Mouse (Mus musculus): ENCODE results near the gene Ankrd63. TPM values are rescaled to one million over a fixed set of nuclear protein-coding genes. Genes with fewer than 3 reads are reported as not detected.

The Ankrd63 gene
- total and polyA plus RNA-seq, 3 experiments, result 0.08 to 0.53 TPM; not detected in 1

DNA sequence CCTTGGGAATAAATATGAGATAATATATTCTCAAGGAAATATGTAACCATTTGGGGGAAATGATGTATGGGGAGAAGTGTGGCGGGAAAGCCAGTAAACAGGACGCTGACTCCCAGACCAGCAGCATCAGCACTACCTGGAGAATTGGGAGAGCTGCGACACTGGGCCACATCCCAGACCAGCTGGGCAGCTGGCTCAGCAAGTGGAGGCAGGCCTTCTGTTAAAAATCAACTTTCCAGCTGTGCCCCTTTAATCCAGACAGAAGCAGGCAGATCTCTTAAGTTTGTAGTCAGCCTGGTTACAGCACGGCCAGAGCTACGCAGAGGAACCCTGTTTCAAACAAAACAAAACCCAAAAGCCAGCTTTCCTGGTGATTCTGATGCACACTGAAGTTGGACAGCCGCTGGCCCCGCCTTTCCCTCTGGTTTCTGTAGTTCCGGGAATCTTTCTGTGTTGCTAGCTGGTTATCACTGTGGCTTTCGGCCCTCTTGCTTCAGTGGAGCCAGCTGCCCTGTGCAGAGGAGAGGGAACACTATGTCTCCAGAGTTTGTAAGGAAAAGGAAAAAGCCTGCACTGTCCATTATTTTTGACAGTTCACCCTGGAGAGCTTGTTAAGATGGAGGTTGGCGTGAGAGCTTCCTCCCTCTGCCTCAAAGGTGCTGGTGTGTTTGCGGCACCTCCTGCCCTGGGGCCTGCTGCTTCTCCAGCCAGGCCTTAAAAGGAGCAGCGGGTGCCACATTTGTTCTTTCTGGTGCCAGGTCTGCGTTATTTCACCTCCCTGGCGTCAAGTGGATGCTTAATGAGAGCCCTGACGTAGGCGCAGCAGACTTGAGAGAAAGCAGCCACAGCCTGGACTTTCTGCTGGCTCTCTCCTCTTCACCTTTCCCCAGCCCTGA lies 48.4 kb upstream of the Ankrd63 start:
- peaks cover 3 to 30% of the 10 kb centered on the region in 2 experiments; a peak in 3 of 4 replicates for H3K36me3 ChIP-seq (ENCODE audit: control insufficient read depth in 1 of 2, insufficient read depth in 2 of 2, low read length in 2 of 2)
- peak; percentile 36 for DNase-seq (ENCODE audit: low read depth, low spot score)
- no peaks in the 10 kb centered on the region for H3K9me3 ChIP-seq (replicated peaks; ENCODE audit: insufficient read depth, low read length)
- TF ChIP-seq MEF2A (IDR thresholded peaks at IDR 0.05; ENCODE audit: extremely low read depth, insufficient replicate concordance, low read depth, low read length, poor library complexity, severe bottlenecking) (no peak), MYC (IDR thresholded peaks at IDR 0.05; ENCODE audit: low read depth, low read length) (no peak), E2F4 (IDR thresholded peaks at IDR 0.05; ENCODE audit: borderline replicate concordance, low read depth, low read length) (no peak), HCFC1 (IDR thresholded peaks at IDR 0.05; ENCODE audit: low read depth, low read length) (no peak), SIN3A (IDR thresholded peaks at IDR 0.05; ENCODE audit: low read length) (no peak), SMC3 (IDR thresholded peaks at IDR 0.05; ENCODE audit: low read depth, low read length) (no peak), NRF1 (IDR thresholded peaks at IDR 0.05; ENCODE audit: insufficient read depth, low read depth, low read length, poor library complexity, severe bottlenecking) (no peak), GABPA (IDR thresholded peaks at IDR 0.05; ENCODE audit: low read depth, low read length) (no peak), TAL1 (IDR thresholded peaks at IDR 0.05; ENCODE audit: low read length) (no peak), MAZ (IDR thresholded peaks at IDR 0.05; ENCODE audit: low read depth, low read length) (no peak), CTCF (IDR thresholded peaks at IDR 0.05 in 2 of 3, conservative IDR thresholded peaks at IDR 0.05 in 1 of 3; ENCODE audit: control insufficient read depth in 1 of 3, insufficient read depth in 1 of 3, low read depth in 2 of 3, low read length in 3 of 3, poor library complexity in 1 of 3, severe bottlenecking in 1 of 3) (no peak), USF1 (IDR thresholded peaks at IDR 0.05; ENCODE audit: low read depth, low read length) (no peak), EP300 (IDR thresholded peaks at IDR 0.05; ENCODE audit: low read depth in 1 of 2, low read length in 2 of 2) (no peak), ZNF384 (IDR thresholded peaks at IDR 0.05; ENCODE audit: low read depth, low read length) (no peak), GATA1 (IDR thresholded peaks at IDR 0.05; ENCODE audit: low read depth, low read length) (no peak), KAT2A (conservative IDR thresholded peaks at IDR 0.05; ENCODE audit: low read depth, low read length) (no peak), ETS1 (IDR thresholded peaks at IDR 0.05; ENCODE audit: low read depth, low read length) (no peak), NELFE (IDR thresholded peaks at IDR 0.05; ENCODE audit: low read depth, low read length) (no peak)
- peaks cover 4 to 16% of the 10 kb centered on the region in 2 experiments for H3K4me1 ChIP-seq (ENCODE audit: control insufficient read depth in 1 of 2, insufficient read depth in 2 of 2, low read length in 2 of 2)
- peaks cover 10% of the 10 kb centered on the region for H3K79me2 ChIP-seq (ENCODE audit: control insufficient read depth, insufficient read depth, low read length, poor library complexity)
- H3K27ac ChIP-seq (ENCODE audit: control insufficient read depth, low read depth, low read length), result peak overlapping the region; percentile 82
- no peaks in the 10 kb centered on the region for H3K27me3 ChIP-seq (ENCODE audit: control insufficient read depth in 1 of 2, insufficient read depth in 2 of 2, low read length in 2 of 2)
- H3K4me3 ChIP-seq (ENCODE audit: control insufficient read depth in 1 of 2, insufficient read depth in 1 of 2, low read depth in 2 of 2, low read length in 2 of 2), result no peak overlapping the region
- H3K9ac ChIP-seq (ENCODE audit: control insufficient read depth, low read depth, low read length, poor library complexity, severe bottlenecking), result peak overlapping the region; percentile 27

DNA sequence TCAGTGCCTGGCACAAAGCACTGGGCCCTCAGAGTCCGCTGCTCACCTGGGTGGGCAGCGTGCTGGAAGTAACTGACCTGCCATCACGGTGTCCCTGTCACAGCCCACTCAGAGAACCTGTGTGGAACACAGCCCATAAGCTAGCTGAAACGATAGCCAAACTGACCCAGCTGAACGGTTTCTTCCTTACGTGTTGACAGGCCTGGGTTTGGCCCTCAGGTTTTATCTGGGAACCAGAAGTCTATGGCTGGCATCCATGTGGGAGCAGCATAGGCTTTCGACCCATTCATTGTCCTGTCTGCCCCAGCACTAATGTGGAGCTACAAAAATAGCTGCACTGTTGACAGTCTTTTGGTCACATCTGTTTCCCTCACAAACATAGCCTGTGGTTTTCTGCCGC lies 46.7 kb upstream of the Ankrd63 start:
- DNase-seq (ENCODE audit: low read depth, low spot score), result no peak
- Histone ChIP-seq H3K4me3 (ENCODE audit: control insufficient read depth in 1 of 2, insufficient read depth in 1 of 2, low read depth in 2 of 2, low read length in 2 of 2) (no peak overlapping the region), H3K27me3 (ENCODE audit: control insufficient read depth in 1 of 2, insufficient read depth in 2 of 2, low read length in 2 of 2) (no peaks in the 10 kb centered on the region), H3K4me1 (ENCODE audit: control insufficient read depth in 1 of 2, insufficient read depth in 2 of 2, low read length in 2 of 2) (peaks cover 4 to 16% of the 10 kb centered on the region in 2 experiments), H3K9me3 (replicated peaks; ENCODE audit: insufficient read depth, low read length) (no peaks in the 10 kb centered on the region), H3K9ac (ENCODE audit: control insufficient read depth, low read depth, low read length, poor library complexity, severe bottlenecking) (no peak overlapping the region), H3K27ac (ENCODE audit: control insufficient read depth, low read depth, low read length) (no peak overlapping the region), H3K79me2 (ENCODE audit: control insufficient read depth, insufficient read depth, low read length, poor library complexity) (peaks cover 25% of the 10 kb centered on the region), H3K36me3 (ENCODE audit: control insufficient read depth in 1 of 2, insufficient read depth in 2 of 2, low read length in 2 of 2) (peaks cover 3 to 30% of the 10 kb centered on the region in 2 experiments; a peak in 3 of 4 replicates)
- TF ChIP-seq CTCF (IDR thresholded peaks at IDR 0.05 in 2 of 3, conservative IDR thresholded peaks at IDR 0.05 in 1 of 3; ENCODE audit: control insufficient read depth in 1 of 3, insufficient read depth in 1 of 3, low read depth in 2 of 3, low read length in 3 of 3, poor library complexity in 1 of 3, severe bottlenecking in 1 of 3), result no peak
- TF ChIP-seq MEF2A (IDR thresholded peaks at IDR 0.05; ENCODE audit: extremely low read depth, insufficient replicate concordance, low read depth, low read length, poor library complexity, severe bottlenecking), result no peak
- no peak for TF ChIP-seq ZMIZ1 (IDR thresholded peaks at IDR 0.05; ENCODE audit: low read depth, low read length)
- TF ChIP-seq MAZ (IDR thresholded peaks at IDR 0.05; ENCODE audit: low read depth, low read length), result no peak
- TF ChIP-seq E2F4 (IDR thresholded peaks at IDR 0.05; ENCODE audit: borderline replicate concordance, low read depth, low read length), result no peak
- TF ChIP-seq POLR2AphosphoS2 (IDR thresholded peaks at IDR 0.05; ENCODE audit: low read length), result no peak
- TF ChIP-seq ZKSCAN1 (IDR thresholded peaks at IDR 0.05; ENCODE audit: low read depth, low read length), result no peak
- TF ChIP-seq MAFK (IDR thresholded peaks at IDR 0.05; ENCODE audit: borderline replicate concordance, low read depth, low read length), result no peak
- TF ChIP-seq GATA1 (IDR thresholded peaks at IDR 0.05; ENCODE audit: low read depth, low read length), result no peak
- no peak for TF ChIP-seq EP300 (IDR thresholded peaks at IDR 0.05; ENCODE audit: low read depth in 1 of 2, low read length in 2 of 2)
- no peak for TF ChIP-seq SIN3A (IDR thresholded peaks at IDR 0.05; ENCODE audit: low read length)
- TF ChIP-seq SMC3 (IDR thresholded peaks at IDR 0.05; ENCODE audit: low read depth, low read length), result no peak
